Mouse (Mus musculus) testis, adult 2 months (tissue): ENCODE data around the gene Rpl10a.

ENCODE experiments used
- CTCF ChIP-seq: fragments of 200-500 bp; IDR thresholded peaks from 2 replicates; pipeline ENCODE4 v1.5.1; 2012; ENCODE audit warnings: low read depth, mild to moderate bottlenecking, inconsistent platforms, low read length, moderate library complexity; ENCODE audit not compliant: control insufficient read depth, insufficient read depth, insufficient replicate concordance
- POLR2A ChIP-seq: fragments of 200-500 bp; IDR thresholded peaks from 2 replicates; pipeline ENCODE4 v1.6.1; 2012; ENCODE audit warnings: low read depth, mild to moderate bottlenecking, inconsistent platforms, low read length, moderate library complexity; ENCODE audit not compliant: control insufficient read depth

DNA sequence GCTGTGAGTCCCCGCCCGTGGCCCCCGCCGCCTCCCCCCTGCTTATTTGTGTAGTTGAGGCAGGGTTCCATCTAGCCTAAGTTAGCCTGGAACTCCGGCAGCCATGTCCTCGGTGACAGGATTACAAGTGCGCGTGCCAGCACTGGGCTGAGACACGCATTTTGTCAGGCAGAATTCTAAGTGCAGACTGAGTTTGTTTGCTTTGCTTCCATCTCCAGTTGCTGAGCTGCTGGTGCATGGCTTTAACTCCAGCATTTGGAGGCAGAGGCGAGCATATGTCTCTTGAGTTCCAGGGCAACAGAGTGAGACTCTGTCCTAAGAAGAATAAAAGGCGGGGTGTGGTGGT, 14.4 kb upstream of the Rpl10a start:
- TF ChIP-seq CTCF (no peak), POLR2A (no peak)
